Mouse (Mus musculus) frontal cortex, postnatal 36 days (tissue): ENCODE results near the gene Son.

Experiments
- DNase-seq, 2 experiments: peaks; one replicate each; pipeline ENCODE4 v3.0.0; 2022; ENCODE audit warnings: low spot score in 2 of 2

Gene Son

GRCm38 (mm10) chr16:91647461-91648219 lies at the start of gene Son:
Gene Son (plus strand): TSS chr16:91647506.
- DNase-seq: peak; percentile 97

GRCm38 (mm10) chr16:91597672-91598010 lies 49.7 kb upstream of the Son start, which contains the start of gene Tmem50b:
Gene Tmem50b (minus strand): TSS chr16:91597800.
- peak; percentile 98 to 99 for DNase-seq

- DNase-seq: no peak
Measured at GRCm38 (mm10) chr16:91599242-91599641, 48.1 kb upstream of the Son start.

GRCm38 (mm10) chr16:91601081-91601480 lies 46.2 kb upstream of the Son start:
- DNase-seq: no peak

- DNase-seq: no peak
Measured at GRCm38 (mm10) chr16:91601693-91602092, 45.6 kb upstream of the Son start.

- no peak for DNase-seq
Measured at GRCm38 (mm10) chr16:91605156-91605555, 42.1 kb upstream of the Son start.

GRCm38 (mm10) chr16:91606958-91607357 lies 40.3 kb upstream of the Son start:
- no peak for DNase-seq

- no peak for DNase-seq
Measured at GRCm38 (mm10) chr16:91609501-91610245, 37.6 kb upstream of the Son start.

GRCm38 (mm10) chr16:91611248-91611647 lies 36.1 kb upstream of the Son start:
- no peak for DNase-seq

GRCm38 (mm10) chr16:91612525-91612924 lies 34.8 kb upstream of the Son start:
- no peak for DNase-seq

- peak in 1 of 2 experiments; percentile 20 for DNase-seq
Measured at GRCm38 (mm10) chr16:91614552-91614951, 32.8 kb upstream of the Son start.

- peak; percentile 83 to 84 for DNase-seq
Measured at GRCm38 (mm10) chr16:91618511-91619501, 28.5 kb upstream of the Son start, which contains the start of gene Dnajc28. Gene Dnajc28 (minus strand): TSS chr16:91619026.

GRCm38 (mm10) chr16:91620185-91620584 lies 27.1 kb upstream of the Son start:
- DNase-seq: no peak

GRCm38 (mm10) chr16:91620991-91621390 lies 26.3 kb upstream of the Son start:
- no peak for DNase-seq

GRCm38 (mm10) chr16:91623074-91623473 lies 24.2 kb upstream of the Son start:
- no peak for DNase-seq

- peak in 1 of 2 experiments; percentile 35 for DNase-seq
Measured at GRCm38 (mm10) chr16:91627831-91628230, 19.5 kb upstream of the Son start.

- DNase-seq: no peak
Measured at GRCm38 (mm10) chr16:91628673-91629072, 18.6 kb upstream of the Son start.

- DNase-seq: no peak
Measured at GRCm38 (mm10) chr16:91629749-91630148, 17.6 kb upstream of the Son start.

- DNase-seq: no peak
Measured at GRCm38 (mm10) chr16:91630584-91630983, 16.7 kb upstream of the Son start.

- peak; percentile 24 to 31 for DNase-seq
Measured at GRCm38 (mm10) chr16:91632439-91632838, 14.9 kb upstream of the Son start.

GRCm38 (mm10) chr16:91632940-91633339 lies 14.4 kb upstream of the Son start:
- no peak for DNase-seq

- DNase-seq: no peak
Measured at GRCm38 (mm10) chr16:91633641-91634040, 13.7 kb upstream of the Son start.
